Mouse (Mus musculus) small intestine, adult 2 months (tissue): ENCODE measurements around the gene Gm16442. TPM values are rescaled to one million over a fixed set of nuclear protein-coding genes. Genes with fewer than 3 reads are reported as not detected.
"Not testable (repeated sequence)": the region's sequence is repeated elsewhere in the genome, so short reads cannot be mapped to it uniquely, and the experiment has no call there.

Experiments used
- H3K27ac ChIP-seq: fragments of 200-500 bp; 2 replicates; pipeline ENCODE4 v1.5.1; 2012; ENCODE audit warnings: low read depth, low read length, control low read depth, inconsistent platforms; ENCODE audit not compliant: insufficient read depth
- H3K27me3 ChIP-seq: fragments of 200-500 bp; 2 replicates; pipeline ENCODE4 v1.6.1; 2012; ENCODE audit warnings: mild to moderate bottlenecking, moderate library complexity, low read length, inconsistent platforms; ENCODE audit not compliant: control insufficient read depth, insufficient read depth
- H3K36me3 ChIP-seq: fragments of 200-500 bp; 2 replicates; pipeline ENCODE4 v1.6.1; 2012; ENCODE audit warnings: mild to moderate bottlenecking, low read length, control low read depth, inconsistent platforms; ENCODE audit not compliant: control insufficient read depth, insufficient read depth
- H3K4me1 ChIP-seq: fragments of 200-500 bp; 2 replicates; pipeline ENCODE4 v1.6.1; 2012; ENCODE audit warnings: low read length, inconsistent platforms, mixed read lengths; ENCODE audit not compliant: control insufficient read depth, insufficient read depth, insufficient read length
- H3K4me3 ChIP-seq: fragments of 200-500 bp; 2 replicates; pipeline ENCODE4 v1.5.1; 2012; ENCODE audit warnings: low read depth, mild to moderate bottlenecking, control low read depth, inconsistent platforms, low read length, moderate library complexity
- WGBS: fragments of 180-500 bp; shearing (Covaris S2); methylation state at CpG from one replicate; pipeline ENCODE4 v1.1.7; 2018; 5-methylcytosine and 5-hydroxymethylcytosine counted together
- polyA plus RNA-seq: library from polyadenylated mRNA; depleted of rRNA; stranded (reverse); fragments of >200 nt; gene quantifications from 2 replicates; pipeline ENCODE4 v1.2.3, GENCODE M21; 2012; rRNA removed

The Gm16442 gene
- not detected in 2 replicates for polyA plus RNA-seq

- not testable (repeated sequence) for H3K4me3 ChIP-seq, H3K27me3 ChIP-seq, H3K4me1 ChIP-seq, H3K36me3 ChIP-seq, H3K27ac ChIP-seq
- WGBS: no CpG with 5 or more reads among the region's 2 CpGs
Observed at GRCm38 (mm10) chr7:20122479-20122878, at the start of gene Gm16442. Gm16442 (minus strand) TSS chr7:20122579.

GRCm38 (mm10) chr7:20168277-20168676, 45.9 kb upstream of the Gm16442 start, which contains the start of gene Vmn1r94:
Vmn1r94 (minus strand) TSS chr7:20168377.
- not testable (repeated sequence) for H3K36me3 ChIP-seq, H3K4me1 ChIP-seq, H3K27ac ChIP-seq, H3K4me3 ChIP-seq, H3K27me3 ChIP-seq
- no CpG with 5 or more reads among the region's 3 CpGs for WGBS

GRCm38 (mm10) chr7:20138988-20139387, 16.6 kb upstream of the Gm16442 start, which contains the start of gene Vmn1r93:
Vmn1r93 (minus strand) TSS chr7:20139088.
- no CpG with 5 or more reads among the region's 5 CpGs for WGBS
- H3K36me3 ChIP-seq: not testable (repeated sequence)

GRCm38 (mm10) chr7:20099380-20099779, 23.0 kb downstream of the Gm16442 start, which contains the start of gene Vmn1r91:
Vmn1r91 (plus strand) TSS chr7:20099680.
- H3K27ac ChIP-seq, H3K4me1 ChIP-seq, H3K4me3 ChIP-seq, H3K27me3 ChIP-seq, H3K36me3 ChIP-seq: not testable (repeated sequence)
- 78% methylated on average over 5 of the region's 5 CpGs for WGBS

More at GRCm38 (mm10) chr7:20138988-20139387, 16.6 kb upstream of the Gm16442 start, which contains the start of gene Vmn1r93:
- H3K27ac ChIP-seq, H3K27me3 ChIP-seq, H3K4me1 ChIP-seq, H3K4me3 ChIP-seq: not testable (repeated sequence)

GRCm38 (mm10) chr7:20078118-20078517, 44.3 kb downstream of the Gm16442 start:
- H3K27ac ChIP-seq, H3K36me3 ChIP-seq, H3K4me3 ChIP-seq, H3K27me3 ChIP-seq, H3K4me1 ChIP-seq: not testable (repeated sequence)
- 77% methylated on average over 18 of the region's 18 CpGs for WGBS

Other genes starting within 250 kb of the Gm16442 start
- not detected in 2 replicates for gene Ceacam19, start 234.6 kb downstream of the Gm16442 start, polyA plus RNA-seq
- gene Pvr, start 201.4 kb downstream of the Gm16442 start, polyA plus RNA-seq: 5.7 and 14.3 TPM in 2 replicates
- gene Igsf23, start 171.8 kb downstream of the Gm16442 start, polyA plus RNA-seq: 87.9 and 185 TPM in 2 replicates
- 48.9 and 179 TPM in 2 replicates for gene Ceacam20, start 157.2 kb downstream of the Gm16442 start, polyA plus RNA-seq
- gene Nlrp9b, start 131.1 kb downstream of the Gm16442 start, polyA plus RNA-seq: 1.8 and 6.6 TPM in 2 replicates
- gene Vmn1r91, start 22.9 kb downstream of the Gm16442 start, polyA plus RNA-seq: 0.08 and 0.14 TPM in 2 replicates
- not detected in 2 replicates for gene Vmn1r93, start 16.5 kb upstream of the Gm16442 start, polyA plus RNA-seq
- gene Vmn1r94, start 45.8 kb upstream of the Gm16442 start, polyA plus RNA-seq: not detected in 2 replicates
- gene Vmn1r95, start 71.1 kb upstream of the Gm16442 start, polyA plus RNA-seq: not detected in 2 replicates
- not detected in 2 replicates for gene Gm6164, start 83.0 kb upstream of the Gm16442 start, polyA plus RNA-seq
- gene Gm4498, start 111.2 kb upstream of the Gm16442 start, polyA plus RNA-seq: not detected in 2 replicates
- gene Gm5890, start 140.3 kb upstream of the Gm16442 start, polyA plus RNA-seq: not detected in 2 replicates
- not detected in 2 replicates for gene Gm4133, start 211.5 kb upstream of the Gm16442 start, polyA plus RNA-seq